Mouse (Mus musculus) spleen, postnatal 4 days (tissue): ENCODE measurements at regions not wholly inside any gene's neighbourhood (a gene's known extent, or its start where the extent isn't known, plus 50 kb on each side); places are given as distances from the start of the nearest gene placed in this dataset.

ENCODE experiments used
- DNase-seq, 2 experiments: peaks; one replicate each; pipeline ENCODE4 v3.0.0; 2022; ENCODE audit warnings: low spot score in 2 of 2

DNA sequence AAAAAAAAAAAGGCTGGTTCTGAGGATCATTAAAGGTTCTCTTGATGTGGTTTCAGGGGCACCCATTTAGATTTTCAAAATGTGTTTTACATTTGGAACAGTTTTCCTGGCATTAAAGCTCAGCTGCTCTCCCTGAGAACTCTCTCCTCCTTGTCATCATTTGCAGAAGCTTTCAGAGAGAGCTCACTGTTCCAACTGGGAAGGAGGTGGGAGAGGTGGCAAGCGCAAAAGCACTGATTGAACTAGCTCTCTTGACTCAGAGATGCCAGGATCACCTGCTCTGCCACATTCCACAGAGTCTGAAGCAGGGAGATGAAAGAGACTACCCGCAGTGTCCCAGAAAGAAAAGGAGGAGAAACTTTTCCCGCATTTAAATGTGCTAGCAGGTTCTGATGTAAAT is 220.5 kb upstream of the Gbe1 start:
- DNase-seq = no peak

GRCm38 (mm10) chr16:70095221-70095620 is 218.5 kb upstream of the Gbe1 start:
- no peak for DNase-seq

DNA sequence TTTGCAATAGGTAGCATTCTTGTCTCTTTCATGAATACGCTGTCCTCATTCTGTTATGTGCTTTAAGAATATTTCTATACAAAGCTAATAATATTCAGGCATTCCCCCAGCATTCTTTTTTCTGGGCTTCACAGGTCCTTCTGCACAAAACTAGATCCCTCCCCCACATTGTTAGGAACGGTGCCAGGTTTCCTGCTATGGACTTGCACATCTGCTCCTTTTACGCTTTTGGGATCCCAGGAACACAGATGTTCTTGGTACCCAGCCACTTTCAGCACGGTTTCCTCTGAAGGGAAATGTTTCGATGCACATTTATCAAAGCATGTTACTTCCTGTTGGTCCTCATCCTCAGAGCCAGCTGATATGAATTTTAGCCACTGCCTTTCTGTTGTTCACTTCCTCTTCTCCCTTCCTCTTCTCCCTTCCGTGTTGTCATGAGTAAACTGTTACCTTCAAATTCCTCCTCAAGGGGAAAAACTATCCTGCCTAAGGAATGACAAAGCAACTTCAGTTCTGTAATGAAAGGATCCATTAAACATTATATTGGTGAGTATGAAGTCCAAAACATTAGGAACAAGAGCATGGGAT is 209.9 kb upstream of the Gbe1 start:
- DNase-seq = no peak

DNA sequence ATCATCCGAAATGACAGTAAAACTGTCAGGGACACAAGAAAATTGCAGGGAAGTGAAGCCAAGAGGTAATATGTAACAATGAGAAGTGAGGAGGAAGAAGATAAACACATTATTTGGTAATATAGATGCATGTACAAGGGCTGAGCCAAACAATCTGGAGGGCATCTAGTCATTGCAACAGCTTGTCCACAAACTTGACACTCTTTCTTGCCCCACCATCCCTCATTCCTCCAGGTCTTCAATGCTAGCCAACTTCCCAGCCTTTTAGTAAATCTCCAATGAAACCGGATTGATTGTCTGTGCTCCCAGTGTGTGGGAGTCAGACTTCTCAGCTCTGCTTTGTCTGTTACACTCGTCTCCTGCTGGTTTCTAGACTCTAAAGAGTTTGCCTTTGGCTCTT is 172.3 kb upstream of the Gbe1 start:
- no peak for DNase-seq

- no peak for DNase-seq
These were observed 165.9 kb upstream of the Gbe1 start for GRCm38 (mm10) chr16:70147673-70148359.

GRCm38 (mm10) chr16:70154587-70154986 is 159.2 kb upstream of the Gbe1 start:
- DNase-seq = no peak

GRCm38 (mm10) chr16:70160539-70160938 is 153.2 kb upstream of the Gbe1 start:
- DNase-seq = no peak

GRCm38 (mm10) chr16:70175140-70175539 is 138.6 kb upstream of the Gbe1 start:
- no peak for DNase-seq

- no peak for DNase-seq
These were observed 134.8 kb upstream of the Gbe1 start for GRCm38 (mm10) chr16:70178975-70179374.

- DNase-seq = no peak
These were observed 99.7 kb upstream of the Gbe1 start for GRCm38 (mm10) chr16:70213861-70214597.

GRCm38 (mm10) chr16:70214800-70215199 is 98.9 kb upstream of the Gbe1 start:
- no peak for DNase-seq

- no peak for DNase-seq
These were observed 86.0 kb upstream of the Gbe1 start for GRCm38 (mm10) chr16:70227601-70228226.

- DNase-seq = no peak
These were observed 81.0 kb upstream of the Gbe1 start for GRCm38 (mm10) chr16:70232706-70233105.

DNA sequence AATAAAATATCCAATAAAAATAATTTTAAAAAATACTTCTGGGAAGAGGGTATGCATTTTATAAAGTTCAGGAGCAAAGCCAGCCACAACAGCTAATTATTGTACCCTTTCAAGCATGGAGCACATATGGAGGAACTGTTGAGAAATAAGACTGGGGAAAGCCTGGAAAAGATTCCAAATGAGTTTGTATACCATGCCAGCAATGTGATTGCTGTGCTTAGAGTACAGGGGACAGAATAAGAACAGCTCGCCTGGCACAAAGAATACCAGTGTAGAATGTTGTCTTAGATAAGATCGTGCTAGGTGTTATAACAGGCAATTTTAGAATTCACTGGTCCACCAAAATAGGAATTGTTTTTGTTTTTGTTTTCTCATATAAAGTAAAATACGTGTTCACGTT is 78.6 kb upstream of the Gbe1 start:
- DNase-seq = no peak

GRCm38 (mm10) chr16:70239432-70239941 is 74.3 kb upstream of the Gbe1 start:
- DNase-seq = no peak

- no peak for DNase-seq
These were observed 69.5 kb upstream of the Gbe1 start for GRCm38 (mm10) chr16:70244205-70244756.

DNA sequence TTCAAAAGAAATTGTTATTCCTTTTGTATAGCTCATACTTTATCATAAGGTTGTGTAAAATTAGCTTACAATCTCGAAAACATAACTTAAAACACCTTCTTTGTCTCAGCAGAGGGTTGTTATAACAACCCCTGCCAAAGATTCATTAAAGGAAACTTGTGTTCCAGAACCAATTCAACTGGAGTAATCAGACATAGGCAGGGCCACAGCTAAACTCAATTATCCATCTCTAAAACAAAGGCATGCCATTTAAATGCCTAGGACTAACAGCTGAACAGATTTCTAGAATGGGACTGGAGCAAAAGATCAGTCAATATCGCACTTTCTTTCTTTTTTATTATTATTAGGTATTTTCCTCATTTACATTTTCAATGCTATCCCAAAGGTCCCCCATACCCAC is 68.8 kb upstream of the Gbe1 start:
- DNase-seq = no peak

- no peak for DNase-seq
These were observed 54.4 kb upstream of the Gbe1 start for GRCm38 (mm10) chr16:70259364-70259763.

DNA sequence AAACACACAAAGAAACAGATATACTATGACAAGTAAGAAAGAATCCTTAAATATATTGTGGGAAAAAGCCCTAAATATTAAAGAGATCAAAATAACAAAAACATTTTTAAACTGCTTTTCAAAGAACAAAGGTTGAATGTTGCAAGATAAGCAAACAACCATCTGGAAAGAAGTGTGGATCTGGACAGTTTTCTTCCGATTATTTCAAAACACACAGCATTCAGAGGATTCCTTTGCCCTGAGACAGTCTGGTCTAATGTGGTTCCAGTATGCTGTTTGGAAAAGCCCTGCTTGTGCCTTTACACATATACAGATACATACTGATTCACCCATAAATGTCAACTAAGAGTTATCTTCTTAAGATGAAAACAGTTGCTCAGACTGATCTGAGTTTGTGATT is 53.6 kb upstream of the Gbe1 start:
- no peak for DNase-seq
